Mouse (Mus musculus) 3134 (cell line): ENCODE measurements around the gene Tmem131l.

ENCODE experiments used
- DNase-seq: peaks from one replicate; pipeline ENCODE4 v3.0.0-alpha.2; 2011; ENCODE audit warnings: low spot score; ENCODE audit not compliant: insufficient read length; ENCODE audit errors: extremely low read depth

Tmem131l gene

DNA sequence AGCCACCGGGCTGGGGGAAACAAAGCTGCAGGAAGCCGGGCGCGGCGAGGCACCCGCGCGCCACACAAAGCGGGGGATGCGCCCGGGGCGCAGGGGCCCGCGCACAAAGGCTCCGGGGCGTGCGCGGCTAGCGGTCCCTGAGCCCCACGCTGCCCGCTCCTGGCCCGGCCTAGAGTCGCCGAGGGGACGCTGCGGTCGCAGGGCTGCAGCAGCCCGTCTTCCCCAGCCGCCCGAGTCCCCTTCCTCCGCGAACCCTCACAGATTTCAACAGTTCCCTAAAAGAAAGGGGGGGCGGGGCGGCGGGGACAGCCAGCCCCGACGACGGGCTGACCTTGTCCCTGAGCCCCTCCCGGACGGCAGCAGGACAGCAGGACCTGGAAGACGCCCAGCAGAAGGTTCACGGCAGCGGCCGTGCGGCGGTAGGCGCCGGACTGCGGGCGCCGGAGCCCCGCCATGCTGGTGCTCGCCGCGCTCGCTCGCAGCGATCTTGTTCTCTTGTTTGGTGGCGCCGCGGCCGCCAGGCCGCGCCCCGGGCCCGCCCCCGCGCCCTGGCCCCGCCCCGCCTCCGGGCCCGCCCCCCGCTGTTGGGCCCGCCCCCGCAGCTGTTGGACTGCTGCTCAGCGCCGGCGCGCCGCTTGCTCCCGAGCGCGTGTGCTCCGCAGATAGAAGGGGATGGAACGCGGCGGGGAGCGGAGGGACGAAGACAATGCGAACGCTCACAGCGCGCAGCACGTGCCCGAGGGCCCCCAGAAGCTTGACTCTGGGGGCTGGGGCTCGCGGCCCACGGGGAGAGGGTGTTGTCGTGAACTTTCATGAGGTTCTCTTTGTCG is at the start of gene Tmem131l:
Gene Tmem131l, minus strand, starts transcription at position 530 of the 830 bp plus-strand sequence.
- peak; percentile 87 for DNase-seq

DNA sequence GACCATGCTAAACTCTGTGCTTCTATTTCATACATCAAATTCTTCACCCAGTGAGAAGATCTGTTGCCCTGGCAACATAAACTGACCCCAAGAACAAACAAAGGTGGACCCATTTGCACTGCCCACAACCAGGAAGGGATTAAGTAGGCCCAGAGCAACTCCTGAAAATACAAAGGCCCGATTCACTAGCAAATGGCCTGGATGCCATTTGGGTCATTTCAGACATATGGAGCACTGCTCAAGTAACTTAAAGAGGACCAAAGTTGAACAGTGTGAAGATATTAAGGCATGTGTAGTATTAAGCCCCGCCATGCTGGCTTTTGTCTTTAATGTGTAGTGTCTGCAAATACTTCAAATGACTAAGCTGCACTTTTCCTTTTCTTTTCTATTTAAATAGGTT is 46.9 kb upstream of the Tmem131l start:
- no peak for DNase-seq

DNA sequence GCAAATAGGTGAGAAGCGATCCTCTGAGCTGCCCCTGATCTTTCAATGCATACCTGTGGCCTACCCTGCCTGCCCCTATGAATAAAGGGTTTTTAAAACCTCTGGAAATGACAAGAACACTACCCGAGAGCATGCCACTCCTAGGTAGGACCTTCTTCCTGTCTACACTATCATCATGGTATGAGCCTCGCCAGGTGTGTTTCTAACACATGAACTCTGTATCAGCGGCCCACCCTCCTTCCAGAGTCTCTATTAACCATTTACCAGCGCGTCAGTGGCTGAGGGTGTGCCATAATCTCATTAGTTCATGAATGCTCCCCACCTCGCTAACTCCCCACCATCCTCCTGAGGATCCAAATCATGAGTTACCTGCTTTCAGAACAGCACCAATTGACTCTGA is 46.4 kb upstream of the Tmem131l start:
- DNase-seq: no peak

DNA sequence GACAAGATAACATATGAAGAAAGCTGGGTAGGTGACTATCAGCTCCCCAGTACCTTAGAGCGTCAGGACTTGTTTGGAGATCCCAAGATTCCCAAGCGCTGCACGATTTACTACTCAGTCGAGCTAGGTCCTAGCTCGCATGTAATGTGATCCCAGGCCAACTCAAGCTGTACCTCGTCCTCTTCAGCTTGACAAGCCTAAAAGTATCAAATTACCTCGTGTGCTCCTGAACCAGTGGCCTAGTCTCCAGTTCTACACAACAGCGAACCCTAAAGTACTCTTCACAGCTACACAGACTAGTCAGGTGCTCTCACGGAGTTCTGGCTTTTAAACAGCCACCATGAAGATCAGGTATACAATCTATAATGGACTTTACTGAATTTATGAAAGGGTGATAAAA is 45.5 kb upstream of the Tmem131l start:
- DNase-seq: no peak

DNA sequence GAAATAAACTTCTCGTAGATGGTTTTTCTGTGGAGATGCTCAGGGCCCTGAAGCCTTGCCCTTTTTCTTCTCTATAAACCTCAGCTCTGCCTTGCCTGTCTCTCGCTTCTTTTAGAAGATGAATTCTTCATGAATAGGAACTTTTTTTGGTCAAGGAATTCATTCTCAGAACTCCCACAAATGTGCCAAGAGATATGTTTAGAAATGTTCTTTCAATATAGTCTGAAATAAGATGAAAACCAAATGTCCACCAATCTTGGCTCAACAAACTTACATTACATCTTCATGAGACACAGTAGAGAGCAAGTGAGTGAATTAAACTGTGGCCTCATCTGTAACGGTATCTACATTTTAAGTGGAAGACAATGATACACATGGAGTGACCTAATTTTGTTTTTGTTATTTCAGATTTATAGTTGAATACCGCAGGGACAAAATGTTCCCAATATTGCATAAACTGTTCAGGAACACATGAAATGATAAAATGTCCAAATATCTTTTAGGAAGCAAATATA is 41.3 kb upstream of the Tmem131l start:
- no peak for DNase-seq

DNA sequence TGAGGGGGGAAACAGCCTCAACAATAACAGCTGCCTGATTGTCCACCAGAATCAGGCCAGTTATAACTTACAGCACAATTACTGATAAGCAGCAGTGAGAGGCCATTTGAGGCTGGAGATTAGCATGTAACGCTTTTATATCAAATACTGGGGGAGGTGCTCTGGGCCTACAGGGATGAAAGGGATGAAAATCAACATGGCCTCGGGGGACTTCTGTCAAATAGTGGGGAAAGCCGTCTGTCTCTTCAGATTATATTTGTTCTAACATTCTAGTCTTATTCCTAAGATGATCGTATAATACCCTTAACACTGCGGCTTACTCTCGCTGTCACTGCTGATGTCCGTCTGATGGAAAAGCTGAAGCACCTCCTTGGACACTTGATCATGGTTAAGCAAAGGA is 40.1 kb upstream of the Tmem131l start:
- no peak for DNase-seq

DNA sequence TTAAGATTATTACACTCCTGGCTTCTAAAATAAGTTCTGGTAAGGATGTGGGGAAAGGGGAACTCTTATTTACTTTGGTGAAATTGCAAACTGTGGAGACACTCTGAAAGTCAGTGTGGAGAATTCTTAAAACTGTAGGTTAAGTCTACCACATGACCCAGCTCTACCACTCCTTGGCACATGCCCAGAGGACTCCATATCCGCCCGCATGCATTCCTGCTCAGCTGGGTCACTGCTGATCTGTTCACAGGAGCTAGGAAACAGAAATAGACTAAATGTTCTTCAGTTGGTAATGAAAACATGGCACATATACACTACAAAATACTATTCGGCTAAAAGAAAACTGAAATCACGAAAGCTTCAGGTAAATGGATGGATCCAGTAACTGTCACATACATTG is 37.5 kb upstream of the Tmem131l start:
- peak; percentile 23 for DNase-seq

DNA sequence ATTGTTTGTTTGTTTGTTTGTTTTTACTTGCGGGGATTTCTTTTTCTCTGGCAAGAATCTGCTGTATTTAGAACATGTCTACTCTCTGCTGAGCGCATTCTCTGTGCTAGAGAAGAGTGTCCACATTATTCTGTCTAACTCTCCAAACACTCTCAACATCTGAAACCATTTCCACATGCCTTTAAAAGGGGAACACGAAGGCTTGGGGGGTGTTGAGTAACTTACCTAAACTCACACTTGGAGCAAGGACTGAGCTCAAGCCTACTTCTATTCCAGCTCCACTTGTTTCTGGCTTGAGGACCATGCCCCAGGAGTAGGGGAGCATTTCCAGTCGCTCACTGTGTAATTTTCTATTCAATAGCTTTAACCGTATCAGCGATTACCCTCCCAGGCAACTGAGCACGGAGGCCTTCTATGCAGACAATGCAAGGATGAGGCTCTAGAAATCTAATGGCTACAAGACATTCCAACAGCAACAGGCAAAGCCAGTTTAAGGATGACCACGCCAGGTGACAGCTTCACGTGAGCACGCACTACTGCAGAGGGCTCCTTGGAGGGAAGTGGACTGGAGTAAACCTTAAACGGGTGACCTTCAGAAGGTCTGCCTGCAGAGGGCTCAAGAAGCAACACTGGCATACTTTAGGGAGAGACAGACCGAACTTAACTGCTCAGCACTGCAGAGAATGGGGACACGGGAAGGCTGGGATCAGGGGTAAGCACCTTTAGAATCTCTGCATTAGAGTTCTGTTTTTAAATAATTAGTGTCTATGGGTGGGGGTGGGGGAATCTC is 36.8 kb upstream of the Tmem131l start:
- DNase-seq: no peak

DNA sequence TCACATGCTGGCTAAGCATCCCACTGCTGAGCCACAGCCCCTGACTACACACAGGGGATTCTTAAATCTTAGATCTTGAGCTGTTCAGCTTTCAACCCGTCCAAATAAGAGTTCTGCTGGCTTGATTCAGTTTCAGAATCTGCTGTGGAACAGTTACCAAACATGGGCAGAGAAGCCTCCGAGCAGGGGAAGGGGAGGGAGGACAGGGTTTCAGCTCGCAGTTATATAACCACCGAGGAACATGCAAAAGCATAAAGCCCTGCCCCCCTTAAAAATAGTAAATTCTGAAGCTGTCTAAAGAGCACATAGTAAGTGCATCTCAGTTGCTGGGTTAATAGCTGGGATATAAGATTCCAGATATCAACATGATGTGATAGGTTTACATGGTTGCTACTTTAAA is 35.5 kb upstream of the Tmem131l start:
- no peak for DNase-seq

DNA sequence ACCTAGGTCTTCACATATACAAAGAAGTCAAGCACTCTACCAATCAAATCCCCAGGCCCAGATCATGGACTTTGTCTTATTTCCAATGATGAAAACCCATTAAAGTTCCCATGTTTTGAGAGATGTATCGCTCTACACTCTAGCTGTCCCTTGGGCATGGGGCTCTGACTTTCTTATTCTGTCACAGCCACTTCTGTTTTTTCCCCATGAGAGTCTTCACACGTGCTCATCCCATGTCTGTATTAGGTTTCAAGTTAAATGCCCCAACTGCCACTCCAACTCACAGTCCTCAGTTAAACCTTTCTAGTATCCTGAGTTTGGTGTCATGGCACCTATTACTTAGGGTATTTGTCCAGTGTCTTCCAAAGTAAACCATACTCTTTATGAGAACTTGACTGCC is 34.8 kb upstream of the Tmem131l start:
- DNase-seq: no peak

DNA sequence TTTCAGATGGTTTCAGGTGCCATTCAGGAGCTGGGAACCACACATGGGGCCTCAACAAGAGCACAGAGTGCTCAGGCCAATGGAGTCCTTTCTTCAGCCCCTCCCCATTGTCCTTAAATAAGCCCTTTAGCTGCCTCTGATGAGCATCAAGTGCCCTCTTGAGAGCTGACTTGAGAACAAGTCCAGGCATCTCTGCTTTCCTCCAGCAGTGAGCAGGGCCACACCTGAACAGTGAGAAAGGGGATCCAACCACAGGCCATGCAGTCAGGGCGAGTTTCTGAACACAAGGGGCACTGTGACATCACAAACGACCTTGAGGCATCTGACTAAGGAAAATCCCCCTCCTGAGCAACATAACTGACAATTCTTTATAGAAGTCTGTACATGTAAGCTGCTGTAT is 31.7 kb upstream of the Tmem131l start:
- no peak for DNase-seq

DNA sequence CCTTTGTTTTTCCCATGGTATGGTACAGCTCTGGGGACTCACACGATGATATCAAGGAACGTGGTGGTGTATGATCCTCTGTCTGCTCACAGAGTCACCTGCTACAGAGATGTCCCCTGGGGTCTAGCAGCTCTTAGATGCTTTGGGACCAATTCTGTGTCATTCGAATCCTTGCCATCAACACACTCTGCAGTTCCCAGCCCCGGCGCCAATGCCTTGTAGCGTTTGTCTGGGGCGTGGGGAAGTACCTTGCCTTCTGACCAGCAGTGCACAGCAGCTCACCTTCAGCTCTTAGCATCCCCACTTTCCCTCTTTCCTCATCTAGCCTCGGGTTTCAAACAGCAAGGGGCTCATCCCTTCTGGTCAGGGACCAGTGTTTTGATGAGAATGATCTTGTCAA is 30.8 kb upstream of the Tmem131l start:
- no peak for DNase-seq

DNA sequence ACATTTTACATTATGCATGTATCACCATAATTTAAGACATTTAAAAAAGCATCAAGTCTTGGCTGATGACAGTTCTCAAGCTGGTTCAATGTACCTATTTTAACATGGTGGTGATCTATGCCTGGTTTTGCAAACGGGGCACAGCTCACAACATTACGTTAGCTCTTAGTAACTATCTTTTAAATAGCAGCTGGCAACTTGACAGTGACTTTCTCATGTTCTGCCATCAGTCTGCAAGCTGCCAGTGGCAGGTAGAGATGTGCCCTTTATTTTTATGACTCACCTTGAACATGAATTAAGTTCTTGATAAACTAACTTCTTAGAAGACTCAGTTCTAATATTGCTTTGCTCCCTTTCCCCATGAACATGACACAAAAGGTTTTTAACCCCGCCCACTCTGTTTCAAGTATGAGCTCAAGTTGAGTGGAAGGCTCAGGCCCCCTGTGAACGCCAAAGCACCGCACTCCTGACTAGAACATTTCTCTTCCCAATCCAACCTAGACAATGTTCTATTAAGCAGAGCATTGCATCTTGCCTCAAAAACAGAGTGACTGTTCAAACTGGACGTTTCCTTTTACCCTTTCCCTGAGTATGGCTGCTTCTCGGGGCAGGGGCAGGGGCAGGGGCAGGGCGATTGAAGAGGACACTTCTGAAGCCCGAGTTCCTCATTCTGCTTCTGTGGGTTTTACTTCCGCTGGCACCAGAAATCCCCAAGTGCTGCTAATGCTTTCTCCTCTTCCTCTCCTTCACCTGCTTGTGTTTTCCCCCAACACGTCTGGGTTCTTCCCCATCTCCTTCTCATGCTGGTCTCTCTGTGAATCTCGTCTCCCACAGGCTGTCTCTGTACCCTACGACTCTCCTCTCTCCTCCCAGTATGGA is 29.1 kb upstream of the Tmem131l start:
- no peak for DNase-seq

DNA sequence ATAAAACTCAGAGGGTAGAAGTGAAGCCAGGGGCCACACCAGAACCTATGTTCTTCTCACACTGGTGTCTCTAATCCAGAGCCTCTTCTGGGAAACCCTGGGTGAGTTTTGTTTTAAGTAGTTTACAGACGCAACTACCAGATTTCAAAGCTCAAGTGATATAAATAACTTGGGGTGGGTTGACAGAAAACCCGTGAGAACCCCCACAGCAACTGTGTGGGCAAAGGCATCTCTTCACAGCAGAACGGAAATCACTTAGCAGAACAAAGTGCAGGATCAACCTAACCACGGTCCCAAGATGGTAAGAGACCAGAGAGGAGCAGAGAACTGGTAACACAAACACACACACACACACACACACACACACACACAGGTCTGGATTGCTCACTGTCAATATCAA is 25.9 kb upstream of the Tmem131l start:
- DNase-seq: no peak

DNA sequence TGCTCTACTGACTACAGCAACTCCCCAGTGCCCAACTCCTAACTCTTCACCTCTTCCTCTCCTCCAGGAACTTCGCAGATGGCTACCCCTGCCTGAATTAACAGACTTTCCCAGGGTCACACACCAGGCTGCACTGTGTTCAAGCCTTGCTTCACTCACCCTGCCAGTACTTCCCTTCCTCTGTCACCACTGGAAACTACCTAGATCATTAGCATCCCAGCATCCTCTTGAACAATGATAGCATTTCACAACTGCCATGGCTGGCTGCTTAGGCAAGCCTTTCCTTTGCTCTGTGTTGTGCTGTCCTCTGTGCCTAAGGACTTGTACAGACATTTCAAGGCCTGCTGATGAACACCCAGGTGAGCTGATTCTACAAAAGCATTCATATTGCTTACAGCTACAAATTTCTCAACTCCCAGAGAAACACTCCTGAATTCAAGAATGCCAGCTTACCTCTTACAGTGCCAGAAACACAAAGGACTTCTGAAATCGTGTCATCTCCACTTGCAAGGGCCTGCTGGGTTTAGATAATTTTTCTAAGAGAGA is 23.5 kb upstream of the Tmem131l start:
- no peak for DNase-seq

DNA sequence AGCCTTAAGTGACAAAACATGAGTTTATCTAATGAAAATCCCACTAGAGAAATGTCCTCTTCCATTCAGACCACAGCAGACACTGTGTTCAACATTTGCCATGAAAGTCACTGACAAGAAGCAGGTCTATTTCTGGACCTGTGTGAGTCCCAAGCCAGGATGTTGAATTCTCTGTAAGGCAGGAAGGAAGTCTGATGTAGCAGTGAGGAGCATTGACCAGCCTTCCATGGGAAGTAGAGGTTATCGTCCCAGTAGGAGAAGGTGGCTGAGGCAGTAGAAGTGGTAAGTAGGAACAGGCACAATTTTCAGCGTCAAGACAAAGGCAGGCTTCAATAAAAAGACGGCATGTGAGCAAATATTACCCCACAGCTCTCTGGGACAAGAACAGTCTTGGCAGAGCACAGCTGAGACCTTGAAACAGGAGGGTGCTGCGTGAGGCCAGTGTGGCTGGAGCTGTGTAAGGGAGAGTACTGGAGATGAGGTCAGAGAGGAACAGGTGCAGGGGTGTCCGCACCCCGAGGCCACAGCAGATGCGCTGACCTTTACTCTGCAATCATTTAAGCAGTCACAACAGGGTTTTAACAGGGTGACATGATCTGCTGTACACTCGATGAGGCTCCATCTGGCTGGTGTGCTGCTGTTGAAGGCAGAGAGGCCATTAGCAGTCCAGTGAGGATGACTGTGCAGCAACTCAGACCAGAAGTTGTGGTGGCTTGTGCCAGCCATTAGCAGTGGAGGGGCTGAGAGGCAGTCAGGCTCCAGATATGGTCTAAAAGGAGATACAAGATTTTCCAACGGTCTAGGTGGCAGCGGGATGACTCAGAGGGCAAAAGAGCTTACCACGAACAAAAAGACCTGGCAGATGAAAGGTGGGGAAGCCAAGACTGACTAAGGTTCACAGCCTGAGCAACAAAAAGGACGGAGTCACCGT is 21.8 kb upstream of the Tmem131l start:
- no peak for DNase-seq

DNA sequence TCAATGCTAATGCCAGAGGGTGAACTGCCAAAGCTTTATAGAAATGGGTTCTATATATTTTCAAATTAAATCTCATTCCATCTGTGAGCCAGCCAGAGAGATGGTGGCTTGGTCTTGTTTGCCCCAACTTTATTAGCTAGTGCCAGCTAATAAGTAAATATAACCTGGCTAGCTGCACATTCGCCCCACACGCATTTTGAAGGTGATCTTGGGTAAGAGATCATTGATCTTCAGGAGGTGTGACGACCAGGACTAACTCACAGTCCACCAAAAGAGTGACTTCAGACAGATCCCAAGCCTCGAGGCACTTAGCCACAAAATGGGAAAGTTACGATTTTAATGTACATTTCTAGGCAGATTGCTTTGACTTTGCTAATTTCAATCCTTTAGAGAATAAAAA is 21.0 kb upstream of the Tmem131l start:
- no peak for DNase-seq

DNA sequence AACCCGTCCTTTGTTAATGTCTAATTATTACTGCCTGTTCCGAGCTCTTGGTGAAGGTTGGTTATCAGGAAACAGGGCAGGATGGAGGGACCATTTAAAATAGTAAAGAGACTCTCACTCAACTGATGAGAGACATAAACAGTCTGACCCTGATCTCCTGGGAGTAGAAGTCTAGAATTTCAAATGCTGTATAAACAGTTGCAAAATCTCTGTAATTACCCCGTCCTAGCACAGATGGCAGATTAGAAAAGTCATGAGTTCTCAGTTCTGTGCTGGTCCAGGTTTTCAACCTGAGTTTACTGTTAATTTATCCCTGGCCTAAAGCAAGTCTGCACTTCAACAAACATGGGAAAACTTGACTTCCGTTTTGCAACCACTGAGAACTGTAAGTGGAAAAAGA is 20.2 kb upstream of the Tmem131l start:
- DNase-seq: no peak

DNA sequence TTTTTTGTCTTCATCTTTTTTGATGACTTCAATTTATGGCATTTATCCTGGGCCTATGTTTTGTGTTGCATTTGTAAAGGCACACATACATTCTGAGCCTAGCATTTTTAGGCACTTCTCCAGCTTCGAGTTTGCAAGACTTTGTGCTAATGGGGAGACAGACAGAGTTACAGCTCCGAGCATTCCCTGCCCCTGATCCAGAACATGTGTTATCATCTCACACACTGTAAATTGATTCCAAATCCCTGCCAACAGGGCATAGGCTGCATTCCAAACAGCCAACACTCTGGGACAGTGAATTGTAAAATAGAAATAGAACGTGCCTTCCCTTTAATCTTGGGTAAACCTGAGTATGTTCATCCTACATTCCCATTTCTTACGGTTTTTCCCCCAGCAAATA is 19.7 kb upstream of the Tmem131l start:
- DNase-seq: no peak

DNA sequence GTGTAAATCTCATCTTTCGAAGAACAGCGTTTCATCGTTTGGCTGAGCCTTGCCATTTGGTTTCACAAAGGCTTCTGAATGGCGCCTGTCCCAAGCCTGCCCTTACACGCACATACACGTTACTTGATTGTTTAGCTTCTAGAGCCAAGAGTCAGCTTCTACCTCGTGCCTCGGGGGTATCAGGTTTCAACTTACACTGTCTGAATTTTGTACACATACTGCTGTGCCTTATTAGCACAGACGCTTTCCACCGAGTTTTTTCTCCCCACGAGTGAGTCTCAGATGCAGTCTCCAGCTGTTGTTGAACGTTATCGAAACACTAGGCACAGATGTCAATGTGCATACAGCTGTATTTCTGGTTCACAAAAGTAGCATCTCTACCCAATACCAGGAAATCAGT is 19.3 kb upstream of the Tmem131l start:
- DNase-seq: no peak
